Mouse (Mus musculus): ENCODE data around the gene Ptk7. TPM values are rescaled to one million over a fixed set of nuclear protein-coding genes. Genes with fewer than 3 reads are reported as not detected.
A peak's percentile ranks its signal among the peaks of the same experiment; 100 is the strongest.
"Not testable (repeated sequence)": the region's sequence is repeated elsewhere in the genome, so short reads cannot be mapped to it uniquely, and the experiment has no call there.

Gene Ptk7
- total and polyA plus RNA-seq, 3 experiments = 4.6 to 9.2 (median 8.0) TPM

DNA sequence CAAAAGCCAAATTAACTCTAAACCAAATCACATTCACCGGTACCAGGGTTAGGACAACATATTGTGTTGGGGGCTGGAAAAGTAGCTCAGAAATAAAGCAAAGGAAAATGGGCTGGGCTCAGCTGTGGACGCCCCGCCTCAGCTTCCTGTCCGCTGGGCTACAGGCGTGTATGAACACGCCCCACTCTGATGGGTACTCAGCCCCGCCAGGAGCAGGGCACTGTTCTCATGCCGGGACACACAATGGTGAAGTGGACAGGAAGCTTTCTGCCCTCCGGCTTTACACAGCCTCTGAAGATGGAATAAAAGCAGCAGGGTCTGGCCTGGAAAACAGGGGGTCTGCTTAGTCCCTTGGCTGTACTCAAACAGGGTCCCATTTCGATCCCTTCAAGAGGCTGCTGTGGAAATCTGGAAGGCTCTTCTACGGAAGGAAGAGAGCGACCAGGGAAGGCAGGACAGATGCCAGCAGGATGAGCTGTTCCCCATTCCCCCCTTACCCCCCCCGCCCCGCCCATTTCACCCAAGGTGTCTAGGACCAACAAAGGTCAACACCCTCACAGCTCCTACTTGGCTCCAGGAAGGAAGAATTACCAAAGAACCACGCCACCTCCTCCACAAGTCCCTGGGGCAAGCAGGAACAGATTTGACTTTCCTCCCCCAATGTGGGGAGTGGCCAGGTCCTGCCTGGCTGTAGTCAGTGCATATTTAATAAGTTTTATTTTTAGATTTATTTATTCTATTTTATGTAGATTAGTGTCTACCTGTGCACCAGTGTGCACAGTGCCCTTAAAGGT, 19.4 kb downstream of the Ptk7 start:
- peak; percentile 26 for DNase-seq

GRCm38 (mm10) chr17:46605987-46606386, 23.3 kb downstream of the Ptk7 start:
- DNase-seq = no peak

GRCm38 (mm10) chr17:46605126-46605525, 24.2 kb downstream of the Ptk7 start:
- DNase-seq = no peak

- DNase-seq = no peak
These were observed 26.1 kb downstream of the Ptk7 start for GRCm38 (mm10) chr17:46603229-46603628.

DNA sequence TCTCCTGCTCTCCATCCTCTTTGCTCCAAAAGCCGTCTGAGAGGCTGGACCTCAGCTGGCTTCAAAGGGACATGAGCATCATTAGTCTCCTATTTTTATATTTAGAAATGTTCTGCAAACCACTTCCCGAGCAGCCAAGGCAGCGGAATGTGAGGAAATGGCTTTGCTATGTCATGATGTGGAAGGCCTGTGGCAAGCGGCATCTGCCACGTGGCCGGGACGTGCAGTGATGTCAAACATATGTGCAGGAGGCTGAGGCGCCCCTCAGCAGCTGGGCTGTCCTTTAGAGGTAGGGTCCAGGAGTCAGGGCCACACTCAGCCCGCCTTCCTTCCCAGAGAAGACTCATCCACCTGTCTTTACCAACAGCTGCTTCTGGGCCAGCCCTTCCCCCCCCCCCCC, 27.1 kb downstream of the Ptk7 start:
- DNase-seq = no peak

- no peak for DNase-seq
These were observed 28.7 kb downstream of the Ptk7 start for GRCm38 (mm10) chr17:46600569-46600968.

- no peak for DNase-seq
These were observed 30.3 kb downstream of the Ptk7 start for GRCm38 (mm10) chr17:46598963-46599362.

- no peak for DNase-seq
These were observed 31.3 kb downstream of the Ptk7 start for GRCm38 (mm10) chr17:46597956-46598355.

DNA sequence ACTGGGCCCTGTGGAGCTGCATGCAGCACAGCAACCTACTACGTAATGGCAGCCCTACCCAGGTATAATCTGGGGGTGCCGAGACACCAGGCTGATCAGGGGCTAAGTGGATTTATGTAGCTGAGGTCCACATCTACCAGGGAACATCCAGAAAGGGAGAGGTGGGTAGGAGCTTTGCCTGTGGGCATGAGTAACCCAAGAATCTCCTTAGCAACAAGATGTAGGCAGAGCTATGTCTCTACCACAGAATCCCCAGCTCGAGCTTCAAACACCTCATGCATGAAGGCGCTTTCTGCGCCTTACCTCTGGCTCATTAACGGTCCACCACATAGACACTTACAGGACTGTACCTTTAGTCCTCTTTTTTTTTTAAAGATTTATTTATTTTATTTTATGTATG, 34.0 kb downstream of the Ptk7 start:
- no peak for DNase-seq

- no peak for DNase-seq
These were observed 34.7 kb downstream of the Ptk7 start for GRCm38 (mm10) chr17:46594606-46595005.

GRCm38 (mm10) chr17:46593124-46593523, 36.2 kb downstream of the Ptk7 start:
- no peak for DNase-seq

DNA sequence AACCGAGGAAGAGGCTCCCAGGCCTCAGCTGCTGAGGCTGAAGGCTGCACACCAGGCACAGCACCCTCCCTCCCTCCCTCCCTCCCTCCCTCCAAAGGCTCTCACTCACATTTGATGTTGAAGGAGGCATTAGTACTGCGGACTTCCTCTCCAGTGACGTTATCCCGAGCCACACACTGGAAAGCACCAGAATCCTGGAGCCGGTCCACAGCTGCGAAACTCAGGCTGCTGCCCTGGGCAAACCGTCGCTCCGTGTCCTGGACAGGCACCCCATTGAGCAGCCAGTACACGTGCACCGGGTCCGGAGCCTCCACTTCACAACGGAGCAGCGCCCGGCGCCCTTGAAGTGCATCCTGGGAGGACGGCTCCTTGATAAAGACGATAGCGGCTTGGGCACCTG, 37.9 kb downstream of the Ptk7 start:
- no peak for DNase-seq

GRCm38 (mm10) chr17:46590439-46590838, 38.9 kb downstream of the Ptk7 start:
- DNase-seq = no peak

DNA sequence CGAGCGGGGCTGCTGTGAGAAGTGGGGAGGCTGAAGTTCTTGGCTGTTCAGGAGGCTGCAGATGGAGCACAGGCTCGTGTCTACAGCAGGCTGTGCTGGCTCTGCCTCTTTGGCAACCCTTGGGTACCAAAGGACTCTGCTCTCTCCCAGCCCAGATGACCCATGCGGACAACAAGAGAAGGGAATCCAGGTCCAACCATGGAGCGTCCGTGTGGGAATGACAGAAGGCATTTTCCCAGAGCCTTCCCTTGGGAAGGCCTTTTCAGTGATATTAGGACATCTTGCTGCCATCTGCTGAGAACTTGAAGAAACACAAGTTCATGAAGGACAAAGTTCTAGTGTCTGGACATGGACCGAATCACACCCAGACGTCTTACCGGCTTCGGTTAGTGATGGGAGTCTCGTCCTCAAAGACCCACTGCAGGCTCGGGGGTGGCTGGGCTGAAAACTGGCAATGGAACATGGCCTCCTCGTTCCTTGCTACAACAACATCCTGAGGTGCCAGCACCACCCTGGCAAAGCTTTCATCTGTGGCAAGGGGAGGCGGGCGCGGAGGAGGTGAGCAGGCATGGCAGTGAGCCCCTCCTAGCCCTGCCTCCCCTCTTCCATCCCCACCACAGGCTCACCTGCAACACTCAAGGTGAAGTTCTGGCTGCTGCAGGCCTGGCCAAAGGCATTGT, 39.5 kb downstream of the Ptk7 start:
- DNase-seq = no peak

DNA sequence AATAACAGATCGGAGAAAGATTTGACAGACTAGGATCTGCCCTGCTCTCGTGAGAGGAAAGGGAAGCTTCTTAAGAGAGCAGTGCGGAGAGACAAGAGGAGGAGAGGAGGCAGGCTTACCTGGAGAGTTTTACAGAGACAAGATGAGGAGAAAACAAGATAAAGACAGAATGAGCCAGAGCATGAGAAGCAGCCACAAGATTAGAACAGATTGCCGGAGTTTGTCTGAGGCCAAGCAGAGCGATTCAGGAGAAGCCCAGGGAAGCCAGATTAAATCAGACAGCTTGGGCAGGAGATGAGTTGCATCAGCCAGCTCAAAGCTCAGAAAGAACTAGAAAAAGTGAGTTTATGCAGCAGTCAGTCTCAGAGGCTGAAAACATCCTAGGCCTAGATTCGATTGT, 40.4 kb downstream of the Ptk7 start:
- DNase-seq = no peak

DNA sequence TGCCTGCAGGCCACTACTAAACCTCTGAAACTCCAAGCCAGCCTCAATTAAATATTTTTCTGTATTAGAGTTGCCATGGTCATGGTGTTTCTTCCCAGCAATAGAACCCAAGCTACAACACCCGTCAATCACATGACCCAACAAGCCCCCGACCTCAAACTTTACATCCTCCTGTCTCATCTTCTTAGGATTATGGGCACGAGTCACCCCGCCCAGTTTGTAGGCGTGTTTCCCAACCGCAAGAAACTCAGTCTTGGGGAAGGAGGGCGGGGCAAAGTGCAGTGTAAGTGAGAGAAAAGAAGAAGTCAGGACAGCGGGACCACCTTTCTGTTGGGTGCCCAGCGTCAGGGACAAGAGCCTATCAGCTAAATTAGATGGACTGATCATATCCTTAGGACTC, 41.1 kb downstream of the Ptk7 start:
- no peak for DNase-seq

DNA sequence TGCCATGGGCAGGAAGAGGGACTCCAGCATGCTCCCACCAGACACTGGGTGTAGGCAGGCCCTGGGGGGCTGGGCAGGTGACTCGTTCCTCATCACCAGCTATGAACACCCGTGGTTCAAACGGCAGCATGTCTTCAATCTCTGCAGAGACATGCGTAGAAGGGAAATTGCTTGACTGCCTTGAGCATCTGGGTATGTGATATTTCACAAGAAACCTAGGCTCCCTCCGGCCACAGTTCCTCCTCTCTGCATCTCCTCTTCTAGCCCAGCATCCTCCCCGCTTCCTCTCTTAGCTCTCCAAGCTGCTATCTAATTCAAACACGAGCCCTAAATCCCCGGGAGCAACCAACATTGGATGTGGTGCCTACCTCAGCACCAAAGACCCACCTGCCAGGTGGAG, 43.0 kb downstream of the Ptk7 start:
- DNase-seq = no peak

- DNase-seq = no peak
These were observed 50.7 kb downstream of the Ptk7 start for GRCm38 (mm10) chr17:46578650-46579049.

GRCm38 (mm10) chr17:46576070-46576469, 53.2 kb downstream of the Ptk7 start:
- no peak for DNase-seq

DNA sequence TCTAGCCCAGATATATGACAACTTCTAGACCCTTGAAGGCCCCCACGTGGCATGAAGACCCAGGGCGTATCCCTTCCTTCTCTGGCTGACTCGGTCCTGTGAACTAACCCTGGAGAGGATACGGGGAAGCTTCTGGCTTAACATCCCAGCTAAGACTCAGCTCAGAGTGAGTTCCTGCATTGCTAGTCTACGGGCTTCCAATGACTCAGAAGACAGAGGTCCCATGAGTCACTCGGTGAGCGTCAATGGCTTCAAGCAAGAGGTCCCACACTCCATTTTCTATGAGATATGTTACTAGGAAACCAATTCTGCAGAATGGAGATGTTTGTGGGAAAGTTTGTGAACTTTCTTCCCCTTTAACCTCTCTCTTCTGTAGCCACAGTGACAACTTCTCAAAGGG, 54.8 kb downstream of the Ptk7 start:
- DNase-seq = peak; percentile 49

GRCm38 (mm10) chr17:46571005-46571404, 58.3 kb downstream of the Ptk7 start:
- DNase-seq = peak; percentile 24

GRCm38 (mm10) chr17:46559146-46559545, 70.2 kb downstream of the Ptk7 start:
- DNase-seq = no peak

- DNase-seq = no peak
These were observed 71.2 kb downstream of the Ptk7 start for GRCm38 (mm10) chr17:46558151-46558550.

DNA sequence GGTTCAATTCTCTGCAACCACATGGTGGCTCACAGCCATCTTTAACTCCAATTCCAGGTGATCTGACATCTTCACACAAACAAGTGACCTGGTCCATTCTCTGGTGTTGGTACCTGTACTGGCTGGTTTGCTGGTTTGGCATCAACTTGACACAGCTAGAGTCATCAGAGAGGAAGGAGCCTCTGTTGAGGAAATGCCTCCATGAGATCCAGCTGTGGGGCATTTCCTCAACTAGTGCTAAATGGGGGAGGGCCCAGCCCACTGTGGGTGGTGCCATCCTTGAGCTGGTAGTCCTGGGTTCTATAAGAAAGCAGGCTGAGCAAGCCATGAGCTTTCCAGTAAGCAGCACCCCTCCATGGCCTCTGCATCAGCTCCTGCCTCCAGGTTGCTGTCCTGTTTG, 72.0 kb downstream of the Ptk7 start:
- DNase-seq = not testable (repeated sequence)

Measured in adrenal gland, adult 2 months (tissue).